Mouse (Mus musculus) MEL (cell line): ENCODE measurements around the gene Gm21985. TPM values are rescaled to one million over a fixed set of nuclear protein-coding genes. Genes with fewer than 3 reads are reported as not detected.

Experiments
- DNase-seq: peaks from one replicate; pipeline ENCODE4 v3.0.0; 2011; ENCODE audit warnings: low read depth, low spot score
- H3K27ac ChIP-seq: 2 replicates; pipeline ENCODE4 v1.5.1; 2012; ENCODE audit warnings: low read depth, mild to moderate bottlenecking, control low read depth, low read length, moderate library complexity; ENCODE audit not compliant: control insufficient read depth
- H3K27me3 ChIP-seq, 2 experiments: fragments of 150-350 bp in 1 of 2; sonication (generic) in 1 of 2; 2 replicates each; pipeline ENCODE4 v1.6.1; 2012; ENCODE audit warnings: low read length in 2 of 2, mild to moderate bottlenecking in 2 of 2, improper control_type of control experiment in 1 of 2, moderate library complexity in 1 of 2; ENCODE audit not compliant: insufficient read depth in 2 of 2, control insufficient read depth in 1 of 2
- H3K36me3 ChIP-seq, 2 experiments: 2 replicates each; pipeline ENCODE4 v1.6.1; 2012 to 2014; ENCODE audit warnings: low read length in 2 of 2, improper control_type of control experiment in 1 of 2, inconsistent platforms in 1 of 2, mild to moderate bottlenecking in 1 of 2; ENCODE audit not compliant: insufficient read depth in 2 of 2, control insufficient read depth in 1 of 2
- H3K4me1 ChIP-seq, 2 experiments: fragments of 150-350 bp in 1 of 2; sonication (generic) in 1 of 2; 2 replicates each; pipeline ENCODE4 v1.6.1; 2012; ENCODE audit warnings: low read length in 2 of 2, improper control_type of control experiment in 1 of 2, mild to moderate bottlenecking in 1 of 2; ENCODE audit not compliant: insufficient read depth in 2 of 2, control insufficient read depth in 1 of 2
- H3K4me3 ChIP-seq, 2 experiments: fragments of 150-350 bp in 1 of 2; sonication (generic) in 1 of 2; 2 replicates each; pipeline ENCODE4 v1.5.1; 2012; ENCODE audit warnings: low read depth in 2 of 2, low read length in 2 of 2, mild to moderate bottlenecking in 2 of 2, moderate library complexity in 2 of 2, control low read depth in 1 of 2, improper control_type of control experiment in 1 of 2; ENCODE audit not compliant: control insufficient read depth in 1 of 2, insufficient read depth in 1 of 2
- H3K79me2 ChIP-seq: 2 replicates; pipeline ENCODE4 v1.6.1; 2012; ENCODE audit warnings: mild to moderate bottlenecking, low read length, moderate library complexity; ENCODE audit not compliant: control insufficient read depth, poor library complexity, insufficient read depth
- H3K9ac ChIP-seq: 2 replicates; pipeline ENCODE4 v1.6.1; 2012; ENCODE audit warnings: low read depth, mild to moderate bottlenecking, control low read depth, low read length, moderate library complexity; ENCODE audit not compliant: control insufficient read depth, poor library complexity, severe bottlenecking
- H3K9me3 ChIP-seq: fragments of 150-350 bp; sonication (generic); replicated peaks from 2 replicates; pipeline ENCODE4 v1.6.1; 2012; ENCODE audit warnings: mild to moderate bottlenecking, low read length, improper control_type of control experiment, moderate library complexity; ENCODE audit not compliant: insufficient read depth
- CHD2 ChIP-seq: IDR thresholded peaks from 2 replicates; pipeline ENCODE4 v1.6.1; 2011; ENCODE audit warnings: low read length, improper control_type of control experiment
- CTCF ChIP-seq, 3 experiments: IDR thresholded peaks in 2 of 3; conservative IDR thresholded peaks in 1 of 3; 2 replicates each; pipeline ENCODE4 v1.5.1; 2011 to 2012; ENCODE audit warnings: low read length in 3 of 3, low read depth in 2 of 3, mild to moderate bottlenecking in 2 of 3, improper control_type of control experiment in 1 of 3, inconsistent platforms in 1 of 3, mixed read lengths in 1 of 3, moderate library complexity in 1 of 3; ENCODE audit not compliant: control insufficient read depth in 1 of 3, insufficient read depth in 1 of 3, poor library complexity in 1 of 3, severe bottlenecking in 1 of 3
- ELF1 ChIP-seq: IDR thresholded peaks from 2 replicates; pipeline ENCODE4 v1.6.1; 2014; ENCODE audit warnings: low read depth, mild to moderate bottlenecking, inconsistent platforms, low read length, improper control_type of control experiment, moderate library complexity
- EP300 ChIP-seq, 2 experiments: IDR thresholded peaks; 2 replicates each; pipeline ENCODE4 v1.6.1; 2011; ENCODE audit warnings: improper control_type of control experiment in 2 of 2, low read length in 2 of 2, low read depth in 1 of 2, mild to moderate bottlenecking in 1 of 2
- GATA1 ChIP-seq: IDR thresholded peaks from 2 replicates; pipeline ENCODE4 v1.6.1; 2011; ENCODE audit warnings: low read depth, low read length, improper control_type of control experiment
- MAFK ChIP-seq: IDR thresholded peaks from 2 replicates; pipeline ENCODE4 v1.6.1; 2011; ENCODE audit warnings: low read depth, mild to moderate bottlenecking, low read length, improper control_type of control experiment, borderline replicate concordance
- MEF2A ChIP-seq: IDR thresholded peaks from 2 replicates; pipeline ENCODE4 v1.6.1; 2014; ENCODE audit warnings: low read depth, mild to moderate bottlenecking, inconsistent platforms, low read length, improper control_type of control experiment; ENCODE audit not compliant: poor library complexity, insufficient replicate concordance, severe bottlenecking; ENCODE audit errors: extremely low read depth
- MYB ChIP-seq: IDR thresholded peaks from 2 replicates; pipeline ENCODE4 v1.6.1; 2011; ENCODE audit warnings: mild to moderate bottlenecking, low read depth, low read length, improper control_type of control experiment
- RAD21 ChIP-seq: IDR thresholded peaks from 2 replicates; pipeline ENCODE4 v1.6.1; 2011; ENCODE audit warnings: mild to moderate bottlenecking, low read depth, low read length, improper control_type of control experiment
- RCOR1 ChIP-seq: IDR thresholded peaks from 2 replicates; pipeline ENCODE4 v1.6.1; 2012; ENCODE audit warnings: low read depth, mild to moderate bottlenecking, inconsistent platforms, low read length, improper control_type of control experiment
- TCF12 ChIP-seq: IDR thresholded peaks from 2 replicates; pipeline ENCODE4 v1.6.1; 2014; ENCODE audit warnings: low read depth, mild to moderate bottlenecking, inconsistent platforms, low read length, improper control_type of control experiment, moderate library complexity
- UBTF ChIP-seq: IDR thresholded peaks from 2 replicates; pipeline ENCODE4 v1.6.1; 2012; ENCODE audit warnings: low read depth, mild to moderate bottlenecking, inconsistent platforms, low read length, improper control_type of control experiment, moderate library complexity, borderline replicate concordance; ENCODE audit not compliant: insufficient read depth
- polyA plus RNA-seq, 2 experiments: library from polyadenylated mRNA; stranded (reverse) in 1 of 2; unstranded in 1 of 2; fragments of >175 nt in 1 of 2; fragments of >200 nt in 1 of 2; gene quantifications; 2 replicates each; pipeline versions ENCODE4 v1.2.1 to v1.2.4; 2012; ENCODE audit warnings: low replicate concordance in 2 of 2, low read depth in 1 of 2; ENCODE audit not compliant: insufficient read length in 2 of 2, insufficient read depth in 1 of 2, missing spikeins in 1 of 2
- total RNA-seq: library from RNA; depleted of rRNA; stranded (reverse); fragments of 300-350 nt; gene quantifications from 2 replicates; pipeline ENCODE4 v1.2.3, GENCODE M21; 2012

The Gm21985 gene
- total and polyA plus RNA-seq, 3 experiments, result 0.04 TPM; not detected in 2

- no peak for TF ChIP-seq CHD2
- TF ChIP-seq RAD21, result no peak
Measured at GRCm38 (mm10) chr2:112266242-112266592, at the start of gene Gm21985 (continued).

GRCm38 (mm10) chr2:112217614-112218013 is 48.5 kb upstream of the Gm21985 start:
- H3K4me1 ChIP-seq, result peaks cover 0 to 5% of the 10 kb centered on the region in 2 experiments; a peak in 1 of 4 replicates
- no peak overlapping the region for H3K27ac ChIP-seq
- H3K27me3 ChIP-seq, result peaks cover 0 to 2% of the 10 kb centered on the region in 2 experiments; a peak in 1 of 4 replicates
- H3K9ac ChIP-seq, result no peak overlapping the region
- H3K4me3 ChIP-seq, result no peak overlapping the region
- no peak for DNase-seq
- no peaks in the 10 kb centered on the region for H3K9me3 ChIP-seq
- TF ChIP-seq CTCF (IDR thresholded peaks at IDR 0.05 in 2 of 3, conservative IDR thresholded peaks at IDR 0.05 in 1 of 3; ENCODE audit: control insufficient read depth in 1 of 3, insufficient read depth in 1 of 3, low read depth in 2 of 3, low read length in 3 of 3, poor library complexity in 1 of 3, severe bottlenecking in 1 of 3) (no peak), ELF1 (no peak), MEF2A (no peak), MAFK (no peak), RCOR1 (no peak), EP300 (IDR thresholded peaks at IDR 0.05; ENCODE audit: low read depth in 1 of 2, low read length in 2 of 2) (no peak), TCF12 (no peak), UBTF (no peak), MYB (no peak)
- peaks cover 0 to 2% of the 10 kb centered on the region in 2 experiments; a peak in 1 of 4 replicates for H3K36me3 ChIP-seq
- H3K79me2 ChIP-seq, result no peaks in the 10 kb centered on the region

GRCm38 (mm10) chr2:112220880-112221279 is 45.2 kb upstream of the Gm21985 start:
- DNase-seq, result peak; percentile 31
- Histone ChIP-seq H3K79me2 (no peaks in the 10 kb centered on the region), H3K27ac (no peak overlapping the region), H3K27me3 (no peaks in the 10 kb centered on the region; a peak in 1 of 4 replicates)
- TF ChIP-seq EP300 (IDR thresholded peaks at IDR 0.05; ENCODE audit: low read depth in 1 of 2, low read length in 2 of 2) (no peak), GATA1 (peak; percentile 46; the same call in 1 of the 2 replicates)
- TF ChIP-seq, all 39 proteins: peak for 1
- Histone ChIP-seq H3K36me3 (peaks cover 0 to 2% of the 10 kb centered on the region in 2 experiments; a peak in 1 of 4 replicates), H3K4me3 (no peak overlapping the region), H3K9ac (no peak overlapping the region), H3K4me1 (peaks cover 0 to 6% of the 10 kb centered on the region in 2 experiments; a peak in 1 of 4 replicates), H3K9me3 (no peaks in the 10 kb centered on the region)
